In the genomic region with DNA sequence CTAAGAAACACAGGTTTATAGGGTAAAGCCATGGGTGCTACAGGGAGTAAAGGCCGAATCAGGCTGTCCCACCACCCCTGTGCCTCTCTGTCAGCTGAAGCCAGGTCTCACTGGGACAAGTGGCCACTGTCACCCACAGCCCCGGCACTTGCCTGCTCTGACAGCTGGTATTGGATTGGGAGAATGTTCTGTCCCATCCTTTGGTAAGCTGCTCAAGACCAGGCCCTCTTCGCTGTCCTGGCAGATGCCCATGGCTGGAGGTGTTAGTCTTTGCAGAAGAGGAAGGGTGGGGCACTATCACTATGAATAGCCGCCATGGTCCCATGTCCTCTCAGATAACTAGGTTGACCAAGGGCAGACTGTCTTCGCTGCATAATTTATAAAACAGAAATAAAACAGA, we compare ENCODE assay signal across 12 mouse cellular contexts.
"Had no signal": no experiment of that assay in that cellular context is flagged by ENCODE, and none has a peak within 500 bp of the region (broad histone marks: within the 10 kb centered on the region; RNA-seq: fewer than 3 reads in every experiment).

No protein-coding gene starts in this region.

- H3K9me3 ChIP-seq: liver, embryonic 13.5 days had no signal

- H3K36me3 ChIP-seq: liver, embryonic 13.5 days had no signal

- H3K4me2 ChIP-seq: liver, embryonic 13.5 days; midbrain, embryonic 11.5 days had no signal

- H3K4me1 ChIP-seq: liver, embryonic 13.5 days had no signal

- H3K9ac ChIP-seq: liver, embryonic 13.5 days had no signal

- DNase-seq: kidney, postnatal 25 days; layer of hippocampus, adult 9-11 months; liver, embryonic 13.5 days; lung, adult 2 months; lung, postnatal 14 days; lung, postnatal 4 days; midbrain, embryonic 14.5 days; thymus, adult 18-20 months; thymus, postnatal 36 days had no signal

- H3K27ac ChIP-seq: kidney, postnatal 0 days; layer of hippocampus, adult 2 months; liver, embryonic 13.5 days had no signal

- H3K4me3 ChIP-seq: layer of hippocampus, adult 2 months; liver, embryonic 13.5 days had no signal
